Mouse (Mus musculus): ENCODE measurements at regions not wholly inside any gene's neighbourhood (a gene's known extent, or its start where the extent isn't known, plus 50 kb on each side); places are given as distances from the start of the nearest gene placed in this dataset.

GRCm38 (mm10) chr3:34757813-34758510 is 107.8 kb downstream of the Sox2 start:
- WGBS, result 24% methylated on average over 13 of the region's 13 CpGs
- Histone ChIP-seq H3K4me2 (ENCODE audit: low read depth, low read length) (no peak overlapping the region), H3K4me1 (replicated peaks; ENCODE audit: control insufficient read depth, insufficient read depth, low read length) (no peaks in the 10 kb centered on the region), H3K9me3 (ENCODE audit: control insufficient read depth, low read length) (no peaks in the 10 kb centered on the region), H3K36me3 (ENCODE audit: control insufficient read depth, insufficient read depth, low read length) (no peaks in the 10 kb centered on the region), H3K27ac (ENCODE audit: low read length) (no peak overlapping the region), H3K9ac (ENCODE audit: low read length) (no peak overlapping the region), H3K27me3 (ENCODE audit: control insufficient read depth, insufficient read depth, low read depth, low read length) (no peaks in the 10 kb centered on the region), H3K4me3 (ENCODE audit: low read length) (no peak overlapping the region)
- ATAC-seq (ENCODE audit: low read depth), result no peak

GRCm38 (mm10) chr3:34759942-34760640 is 109.9 kb downstream of the Sox2 start:
- no peak overlapping the region for H3K4me2 ChIP-seq (ENCODE audit: low read depth, low read length)
- no peaks in the 10 kb centered on the region for H3K4me1 ChIP-seq (replicated peaks; ENCODE audit: control insufficient read depth, insufficient read depth, low read length)
- no peak overlapping the region for H3K4me3 ChIP-seq (ENCODE audit: low read length)
- H3K9ac ChIP-seq (ENCODE audit: low read length), result no peak overlapping the region
- no peaks in the 10 kb centered on the region for H3K9me3 ChIP-seq (ENCODE audit: control insufficient read depth, low read length)
- ATAC-seq (ENCODE audit: low read depth), result no peak
- no peak overlapping the region for H3K27ac ChIP-seq (ENCODE audit: low read length)
- 69% methylated on average over 19 of the region's 19 CpGs for WGBS
- H3K27me3 ChIP-seq (ENCODE audit: control insufficient read depth, insufficient read depth, low read depth, low read length), result no peaks in the 10 kb centered on the region
- no peaks in the 10 kb centered on the region for H3K36me3 ChIP-seq (ENCODE audit: control insufficient read depth, insufficient read depth, low read length)

- ATAC-seq (ENCODE audit: low read depth), result no peak
- H3K9me3 ChIP-seq (ENCODE audit: control insufficient read depth, low read length), result no peaks in the 10 kb centered on the region
- no peak overlapping the region for H3K4me2 ChIP-seq (ENCODE audit: low read depth, low read length)
- H3K4me3 ChIP-seq (ENCODE audit: low read length), result no peak overlapping the region
- no peaks in the 10 kb centered on the region for H3K4me1 ChIP-seq (replicated peaks; ENCODE audit: control insufficient read depth, insufficient read depth, low read length)
- H3K36me3 ChIP-seq (ENCODE audit: control insufficient read depth, insufficient read depth, low read length), result no peaks in the 10 kb centered on the region
- no peak overlapping the region for H3K27ac ChIP-seq (ENCODE audit: low read length)
- WGBS, result 77% methylated on average over 7 of the region's 7 CpGs
- H3K27me3 ChIP-seq (ENCODE audit: control insufficient read depth, insufficient read depth, low read depth, low read length), result no peaks in the 10 kb centered on the region
- H3K9ac ChIP-seq (ENCODE audit: low read length), result no peak overlapping the region
Observed at GRCm38 (mm10) chr3:34761162-34761769, 111.1 kb downstream of the Sox2 start.

- H3K27me3 ChIP-seq (ENCODE audit: control insufficient read depth, insufficient read depth, low read depth, low read length), result no peaks in the 10 kb centered on the region
- H3K36me3 ChIP-seq (ENCODE audit: control insufficient read depth, insufficient read depth, low read length), result no peaks in the 10 kb centered on the region
- H3K27ac ChIP-seq (ENCODE audit: low read length), result no peak overlapping the region
- no peaks in the 10 kb centered on the region for H3K9me3 ChIP-seq (ENCODE audit: control insufficient read depth, low read length)
- WGBS, result 85% methylated on average over 4 of the region's 4 CpGs
- H3K4me3 ChIP-seq (ENCODE audit: low read length), result no peak overlapping the region
- no peak overlapping the region for H3K4me2 ChIP-seq (ENCODE audit: low read depth, low read length)
- ATAC-seq (ENCODE audit: low read depth), result no peak
- no peaks in the 10 kb centered on the region for H3K4me1 ChIP-seq (replicated peaks; ENCODE audit: control insufficient read depth, insufficient read depth, low read length)
- no peak overlapping the region for H3K9ac ChIP-seq (ENCODE audit: low read length)
Observed at GRCm38 (mm10) chr3:34761783-34762182, 111.6 kb downstream of the Sox2 start.

- no peaks in the 10 kb centered on the region for H3K36me3 ChIP-seq (ENCODE audit: control insufficient read depth, insufficient read depth, low read length)
- H3K27ac ChIP-seq (ENCODE audit: low read length), result no peak overlapping the region
- ATAC-seq (ENCODE audit: low read depth), result no peak
- H3K4me3 ChIP-seq (ENCODE audit: low read length), result no peak overlapping the region
- WGBS, result 51% methylated on average over 2 of the region's 2 CpGs
- H3K4me1 ChIP-seq (replicated peaks; ENCODE audit: control insufficient read depth, insufficient read depth, low read length), result no peaks in the 10 kb centered on the region
- no peaks in the 10 kb centered on the region for H3K9me3 ChIP-seq (ENCODE audit: control insufficient read depth, low read length)
- no peaks in the 10 kb centered on the region for H3K27me3 ChIP-seq (ENCODE audit: control insufficient read depth, insufficient read depth, low read depth, low read length)
- H3K9ac ChIP-seq (ENCODE audit: low read length), result no peak overlapping the region
- no peak overlapping the region for H3K4me2 ChIP-seq (ENCODE audit: low read depth, low read length)
Observed at GRCm38 (mm10) chr3:34764559-34764958, 114.4 kb downstream of the Sox2 start.

GRCm38 (mm10) chr3:34765151-34765550 is 114.9 kb downstream of the Sox2 start:
- Histone ChIP-seq H3K36me3 (ENCODE audit: control insufficient read depth, insufficient read depth, low read length) (no peaks in the 10 kb centered on the region), H3K4me3 (ENCODE audit: low read length) (no peak overlapping the region), H3K27ac (ENCODE audit: low read length) (no peak overlapping the region), H3K4me2 (ENCODE audit: low read depth, low read length) (no peak overlapping the region), H3K4me1 (replicated peaks; ENCODE audit: control insufficient read depth, insufficient read depth, low read length) (no peaks in the 10 kb centered on the region), H3K9me3 (ENCODE audit: control insufficient read depth, low read length) (no peaks in the 10 kb centered on the region), H3K27me3 (ENCODE audit: control insufficient read depth, insufficient read depth, low read depth, low read length) (no peaks in the 10 kb centered on the region), H3K9ac (ENCODE audit: low read length) (no peak overlapping the region)
- ATAC-seq (ENCODE audit: low read depth), result no peak
- WGBS, result 64% methylated on average over 6 of the region's 6 CpGs

GRCm38 (mm10) chr3:34769818-34770217 is 119.6 kb downstream of the Sox2 start:
- Histone ChIP-seq H3K9ac (ENCODE audit: low read length) (no peak overlapping the region), H3K27ac (ENCODE audit: low read length) (no peak overlapping the region), H3K9me3 (ENCODE audit: control insufficient read depth, low read length) (no peaks in the 10 kb centered on the region), H3K4me2 (ENCODE audit: low read depth, low read length) (no peak overlapping the region), H3K4me3 (ENCODE audit: low read length) (no peak overlapping the region), H3K4me1 (replicated peaks; ENCODE audit: control insufficient read depth, insufficient read depth, low read length) (no peaks in the 10 kb centered on the region), H3K36me3 (ENCODE audit: control insufficient read depth, insufficient read depth, low read length) (no peaks in the 10 kb centered on the region), H3K27me3 (ENCODE audit: control insufficient read depth, insufficient read depth, low read depth, low read length) (no peaks in the 10 kb centered on the region)
- WGBS, result 6% methylated on average over 2 of the region's 3 CpGs
- ATAC-seq (ENCODE audit: low read depth), result no peak

GRCm38 (mm10) chr3:34770271-34770670 is 120.1 kb downstream of the Sox2 start:
- no peak for ATAC-seq (ENCODE audit: low read depth)
- Histone ChIP-seq H3K27me3 (ENCODE audit: control insufficient read depth, insufficient read depth, low read depth, low read length) (no peaks in the 10 kb centered on the region), H3K36me3 (ENCODE audit: control insufficient read depth, insufficient read depth, low read length) (no peaks in the 10 kb centered on the region), H3K9ac (ENCODE audit: low read length) (no peak overlapping the region), H3K4me3 (ENCODE audit: low read length) (no peak overlapping the region), H3K9me3 (ENCODE audit: control insufficient read depth, low read length) (no peaks in the 10 kb centered on the region), H3K4me2 (ENCODE audit: low read depth, low read length) (no peak overlapping the region), H3K27ac (ENCODE audit: low read length) (no peak overlapping the region), H3K4me1 (replicated peaks; ENCODE audit: control insufficient read depth, insufficient read depth, low read length) (no peaks in the 10 kb centered on the region)
- WGBS, result 73% methylated on average over 6 of the region's 6 CpGs

- Histone ChIP-seq H3K4me1 (replicated peaks; ENCODE audit: control insufficient read depth, insufficient read depth, low read length) (no peaks in the 10 kb centered on the region), H3K9me3 (ENCODE audit: control insufficient read depth, low read length) (no peaks in the 10 kb centered on the region), H3K4me3 (ENCODE audit: low read length) (no peak overlapping the region), H3K27me3 (ENCODE audit: control insufficient read depth, insufficient read depth, low read depth, low read length) (no peaks in the 10 kb centered on the region), H3K27ac (ENCODE audit: low read length) (no peak overlapping the region), H3K9ac (ENCODE audit: low read length) (no peak overlapping the region), H3K4me2 (ENCODE audit: low read depth, low read length) (no peak overlapping the region), H3K36me3 (ENCODE audit: control insufficient read depth, insufficient read depth, low read length) (no peaks in the 10 kb centered on the region)
- no peak for ATAC-seq (ENCODE audit: low read depth)
- WGBS, result 84% methylated on average over 3 of the region's 3 CpGs
Observed at GRCm38 (mm10) chr3:34772035-34772434, 121.8 kb downstream of the Sox2 start.
